Mouse (Mus musculus) kidney, embryonic 14.5 days (tissue): Measurements from ENCODE around the gene Dnah12. TPM values are rescaled to one million over a fixed set of nuclear protein-coding genes. Genes with fewer than 3 reads are reported as not detected.
"Not testable (repeated sequence)": the region's sequence is repeated elsewhere in the genome, so short reads cannot be mapped to it uniquely, and the experiment has no call there.

Source experiments
- ATAC-seq: fragments of 200-750 bp; cut with Nextera tagmentation; 2 replicates; pipeline ENCODE4 v1.8.0; 2017; ENCODE audit warnings: moderate number of reproducible peaks, mild to moderate bottlenecking, moderate TSS enrichment, moderate library complexity; ENCODE audit not compliant: low FRiP score, low TSS enrichment
- H3K27ac ChIP-seq: fragments of 300-500 bp; sonication (generic); 2 replicates; pipeline ENCODE4 v1.5.1; 2014; ENCODE audit warnings: low read depth, mild to moderate bottlenecking, low read length, moderate library complexity, mixed read lengths
- H3K27me3 ChIP-seq: fragments of 300-500 bp; sonication (generic); 2 replicates; pipeline ENCODE4 v1.6.1; 2014; ENCODE audit warnings: mild to moderate bottlenecking, low read length; ENCODE audit not compliant: control insufficient read depth, insufficient read depth
- H3K36me3 ChIP-seq: fragments of 300-500 bp; sonication (generic); 2 replicates; pipeline ENCODE4 v1.6.1; 2014; ENCODE audit warnings: low read length, mixed read lengths; ENCODE audit not compliant: control insufficient read depth, insufficient read depth
- H3K4me1 ChIP-seq: fragments of 300-500 bp; sonication (generic); 2 replicates; pipeline ENCODE4 v1.6.1; 2014; ENCODE audit warnings: low read length, mixed read lengths; ENCODE audit not compliant: control insufficient read depth, insufficient read depth
- H3K4me2 ChIP-seq: fragments of 300-500 bp; sonication (generic); replicated peaks from 2 replicates; pipeline ENCODE4 v1.6.1; 2014; ENCODE audit warnings: low read depth, mild to moderate bottlenecking, low read length
- H3K4me3 ChIP-seq: fragments of 300-500 bp; sonication (generic); 2 replicates; pipeline ENCODE4 v1.5.1; 2014; ENCODE audit warnings: mild to moderate bottlenecking, low read length
- H3K9ac ChIP-seq: fragments of 300-500 bp; sonication (generic); 2 replicates; pipeline ENCODE4 v1.6.1; 2014; ENCODE audit warnings: low read depth, mild to moderate bottlenecking, low read length, moderate library complexity
- H3K9me3 ChIP-seq: fragments of 300-500 bp; sonication (generic); 2 replicates; pipeline ENCODE4 v1.6.1; 2016; ENCODE audit warnings: low read length; ENCODE audit not compliant: control insufficient read depth
- WGBS: fragments of 180-500 bp; shearing (Covaris S2); extraction: QIAGEN DNeasy Blood & Tissue Kit; methylation state at CpG from one replicate; pipeline ENCODE4 v1.1.7; 2014; 5-methylcytosine and 5-hydroxymethylcytosine counted together
- polyA plus RNA-seq: library from polyadenylated mRNA; unstranded; fragments of >200 nt; fragmentation: Nextera tagmentation; extraction: Ambion mirVana; gene quantifications from 2 replicates; pipeline ENCODE4 v1.2.1, GENCODE M21; 2014

The Dnah12 gene
- polyA plus RNA-seq, 1 experiment from 2014 or later, result 0.01 TPM

DNA sequence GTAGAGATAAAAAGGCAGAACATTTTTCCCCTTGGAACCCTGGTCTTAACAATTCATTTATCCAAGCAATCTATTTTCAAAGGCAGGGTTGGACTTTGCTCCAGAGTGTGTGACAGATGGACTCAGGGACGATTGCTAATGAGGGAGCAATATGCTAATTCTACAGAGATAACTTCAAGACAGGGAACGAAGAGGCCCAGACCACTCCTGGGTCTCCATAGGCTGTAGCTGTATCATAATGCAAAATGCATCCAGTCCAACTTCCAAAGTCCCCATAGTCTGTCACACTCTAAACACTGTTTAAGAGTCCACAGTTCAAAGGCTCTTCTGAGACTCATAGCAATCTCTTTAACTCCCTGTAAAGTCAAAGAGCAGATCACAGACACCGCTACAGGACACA, 194.2 kb downstream of the Dnah12 start:
- Histone ChIP-seq H3K9ac (no peak overlapping the region), H3K36me3 (no peaks in the 10 kb centered on the region), H3K4me1 (no peaks in the 10 kb centered on the region), H3K4me3 (no peak overlapping the region), H3K27me3 (no peaks in the 10 kb centered on the region), H3K9me3 (no peaks in the 10 kb centered on the region), H3K27ac (no peak overlapping the region), H3K4me2 (no peak overlapping the region)
- no peak for ATAC-seq
- WGBS, result 76% methylated on average over 3 of the region's 3 CpGs

GRCm38 (mm10) chr14:26890777-26891176, 197.7 kb downstream of the Dnah12 start:
- no peak overlapping the region for H3K27ac ChIP-seq
- 84% methylated on average over 3 of the region's 3 CpGs for WGBS
- no peak for ATAC-seq
- H3K4me3 ChIP-seq, result no peak overlapping the region
- no peak overlapping the region for H3K4me2 ChIP-seq
- no peaks in the 10 kb centered on the region for H3K9me3 ChIP-seq
- no peak overlapping the region for H3K9ac ChIP-seq
- H3K36me3 ChIP-seq, result no peaks in the 10 kb centered on the region
- no peaks in the 10 kb centered on the region for H3K4me1 ChIP-seq
- H3K27me3 ChIP-seq, result no peaks in the 10 kb centered on the region

DNA sequence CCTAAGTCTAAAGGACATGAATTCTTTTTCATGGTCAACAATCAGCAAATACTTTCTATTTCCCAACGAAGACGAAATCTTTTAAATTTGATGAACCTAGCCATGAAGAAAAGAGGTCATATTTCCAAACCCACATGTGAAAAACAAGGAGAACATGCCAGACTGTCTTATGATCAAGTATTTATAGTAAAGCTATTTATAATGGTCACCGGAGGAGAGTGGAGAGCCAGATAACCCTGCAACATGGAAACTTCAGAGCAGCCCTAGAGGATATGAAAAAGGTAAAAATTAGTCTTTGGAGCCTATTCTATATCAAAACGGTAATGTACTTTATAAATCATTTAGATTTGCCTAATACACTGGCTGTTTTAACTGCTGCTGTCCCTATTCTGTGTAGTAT, 201.3 kb downstream of the Dnah12 start, which contains the start of gene Asb14:
Gene Asb14, plus strand, starts transcription at position 166 of the 400 bp plus-strand sequence.
- Histone ChIP-seq H3K9me3 (no peaks in the 10 kb centered on the region), H3K36me3 (no peaks in the 10 kb centered on the region), H3K9ac (no peak within 1 kb of the TSS), H3K4me2 (no peak within 1 kb of the TSS), H3K27ac (no peak within 1 kb of the TSS), H3K4me3 (no peak within 1 kb of the TSS), H3K27me3 (no peaks in the 10 kb centered on the region), H3K4me1 (no peaks in the 10 kb centered on the region)
- no peak for ATAC-seq
- 93% methylated on average over 4 of the region's 4 CpGs for WGBS

DNA sequence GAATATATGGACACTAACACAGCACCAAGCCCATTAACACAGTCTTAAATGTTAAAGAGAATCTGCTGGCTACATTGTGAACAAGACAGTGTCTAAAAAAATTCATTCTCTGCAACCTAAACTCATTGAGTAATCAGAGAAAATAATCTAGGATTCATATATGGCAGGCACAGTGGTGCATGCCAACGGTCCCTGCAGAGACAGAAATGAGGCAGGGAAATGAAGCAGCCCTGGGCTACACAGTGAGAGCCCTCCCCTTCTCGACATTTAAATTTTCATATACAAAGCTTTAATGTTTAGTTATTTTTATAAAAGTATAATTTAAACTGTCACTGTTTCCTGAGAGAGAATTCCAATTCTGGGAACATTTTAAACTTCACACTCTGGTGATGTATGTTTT, 206.4 kb downstream of the Dnah12 start:
- 80% methylated on average over 2 of the region's 2 CpGs for WGBS
- H3K27ac ChIP-seq, result no peak overlapping the region
- no peaks in the 10 kb centered on the region for H3K27me3 ChIP-seq
- no peaks in the 10 kb centered on the region for H3K4me1 ChIP-seq
- no peak overlapping the region for H3K4me3 ChIP-seq
- no peaks in the 10 kb centered on the region for H3K9me3 ChIP-seq
- H3K9ac ChIP-seq, result no peak overlapping the region
- H3K4me2 ChIP-seq, result no peak overlapping the region
- no peaks in the 10 kb centered on the region for H3K36me3 ChIP-seq
- ATAC-seq, result no peak

DNA sequence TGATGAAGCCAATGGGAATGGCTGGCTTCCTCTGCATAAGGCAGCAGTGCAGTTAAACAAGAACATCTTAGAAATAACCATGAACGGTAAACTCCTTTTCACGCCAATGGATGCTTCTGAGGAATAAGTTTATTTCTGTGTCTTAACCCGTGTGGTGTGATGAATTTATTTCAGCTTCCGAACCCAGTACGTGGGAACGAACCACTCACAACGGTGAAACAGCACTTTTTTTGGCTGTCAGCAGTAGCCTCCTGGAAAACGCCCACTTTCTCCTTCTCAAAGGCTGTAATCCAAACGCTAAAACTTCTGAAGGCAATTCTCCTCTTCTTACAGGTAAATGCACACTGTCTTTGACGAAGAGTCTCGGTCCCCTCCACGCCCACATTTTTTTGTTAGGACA, 207.8 kb downstream of the Dnah12 start:
- H3K4me1 ChIP-seq, result no peaks in the 10 kb centered on the region
- no peak overlapping the region; the same call in 1 of the 2 replicates for H3K9ac ChIP-seq
- ATAC-seq, result no peak
- H3K4me2 ChIP-seq, result no peak overlapping the region
- H3K27me3 ChIP-seq, result no peaks in the 10 kb centered on the region
- H3K27ac ChIP-seq, result no peak overlapping the region
- 84% methylated on average over 12 of the region's 12 CpGs for WGBS
- H3K9me3 ChIP-seq, result no peaks in the 10 kb centered on the region
- H3K36me3 ChIP-seq, result no peaks in the 10 kb centered on the region
- no peak overlapping the region for H3K4me3 ChIP-seq

- ATAC-seq, result no peak
- Histone ChIP-seq H3K36me3 (no peaks in the 10 kb centered on the region), H3K4me2 (no peak overlapping the region), H3K27ac (no peak overlapping the region), H3K27me3 (no peaks in the 10 kb centered on the region), H3K4me3 (no peak overlapping the region), H3K9ac (no peak overlapping the region), H3K4me1 (no peaks in the 10 kb centered on the region), H3K9me3 (no peaks in the 10 kb centered on the region)
- 92% methylated on average over 4 of the region's 4 CpGs for WGBS
Measured at GRCm38 (mm10) chr14:26907401-26907800, 214.3 kb downstream of the Dnah12 start.

DNA sequence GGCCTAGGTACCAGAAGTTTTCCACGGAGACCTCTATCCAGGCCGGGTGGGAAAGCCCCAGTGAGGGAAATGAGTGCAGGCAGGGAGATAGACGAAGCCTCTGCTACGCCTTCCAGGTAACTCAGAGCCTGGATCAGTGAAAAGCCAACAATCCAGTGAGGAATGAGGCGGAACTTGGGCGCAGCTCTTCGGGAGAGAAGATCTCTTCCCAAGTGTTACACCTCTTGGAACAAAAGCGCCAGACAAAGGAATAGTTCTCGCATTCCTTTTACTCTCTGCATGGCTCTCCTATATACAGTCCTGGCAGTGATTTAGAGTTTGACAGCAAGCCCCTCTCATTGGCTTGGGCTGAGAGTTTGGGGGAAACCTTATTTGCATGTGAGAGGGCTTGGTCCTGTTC, 217.4 kb downstream of the Dnah12 start:
- not testable (repeated sequence) for H3K27me3 ChIP-seq, H3K4me1 ChIP-seq, H3K36me3 ChIP-seq, H3K27ac ChIP-seq, H3K4me2 ChIP-seq, H3K4me3 ChIP-seq, H3K9me3 ChIP-seq, ATAC-seq, H3K9ac ChIP-seq
- 61% methylated on average over 9 of the region's 9 CpGs for WGBS

- ATAC-seq, result no peak
- no peak overlapping the region for H3K4me2 ChIP-seq
- no peaks in the 10 kb centered on the region for H3K9me3 ChIP-seq
- H3K36me3 ChIP-seq, result no peaks in the 10 kb centered on the region
- no peak overlapping the region for H3K4me3 ChIP-seq
- 74% methylated on average over 6 of the region's 6 CpGs for WGBS
- H3K4me1 ChIP-seq, result no peaks in the 10 kb centered on the region
- H3K27ac ChIP-seq, result no peak overlapping the region
- H3K27me3 ChIP-seq, result no peaks in the 10 kb centered on the region
- no peak overlapping the region for H3K9ac ChIP-seq
Measured at GRCm38 (mm10) chr14:26911201-26911600, 218.1 kb downstream of the Dnah12 start.

- Histone ChIP-seq H3K4me3 (no peak overlapping the region), H3K4me1 (no peaks in the 10 kb centered on the region), H3K9me3 (no peaks in the 10 kb centered on the region), H3K36me3 (no peaks in the 10 kb centered on the region), H3K27me3 (no peaks in the 10 kb centered on the region), H3K9ac (no peak overlapping the region), H3K4me2 (no peak overlapping the region), H3K27ac (no peak overlapping the region)
- no peak for ATAC-seq
- WGBS, result 96% methylated on average over 13 of the region's 13 CpGs
Measured at GRCm38 (mm10) chr14:26911826-26912225, 218.8 kb downstream of the Dnah12 start.
